Mouse (Mus musculus) ES-Bruce4 (cell line): Measurements from ENCODE around the gene Ncapd3.

Experiments used
- CTCF ChIP-seq: IDR thresholded peaks from one replicate; pipeline ENCODE4 v1.8.1; 2011; ENCODE audit warnings: low read depth, low read length
- EP300 ChIP-seq: IDR thresholded peaks from 2 replicates; pipeline ENCODE4 v1.6.1; 2011; ENCODE audit warnings: low read depth, low read length; ENCODE audit not compliant: insufficient read depth

DNA sequence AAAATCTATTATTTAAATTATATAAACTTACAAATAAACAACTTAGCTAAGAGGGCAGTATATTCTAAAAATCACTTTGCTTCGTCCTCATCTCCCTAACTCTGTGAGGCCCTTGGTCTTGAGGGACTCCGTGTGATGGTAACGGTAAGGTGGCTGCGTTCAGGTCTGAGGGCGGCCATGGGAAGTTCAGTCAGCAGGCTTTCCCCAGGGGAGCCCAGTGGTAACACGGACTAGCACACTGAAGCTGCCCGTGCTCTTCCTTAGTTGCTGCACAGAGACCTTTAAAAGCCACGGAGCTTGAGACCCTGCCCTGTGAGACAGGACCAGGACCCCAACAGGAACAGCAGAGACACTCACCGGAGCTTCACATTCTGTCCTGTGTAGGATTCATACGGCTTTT lies 11.0 kb upstream of the Ncapd3 start:
- TF ChIP-seq CTCF (no peak), EP300 (no peak)
